Mouse (Mus musculus) G1E (cell line): ENCODE measurements at regions not wholly inside any gene's neighbourhood (a gene's known extent, or its start where the extent isn't known, plus 50 kb on each side); places are given as distances from the start of the nearest gene placed in this dataset.

Experiments
- CTCF ChIP-seq: IDR thresholded peaks from 2 replicates; pipeline ENCODE4 v1.5.1; 2012; ENCODE audit warnings: low read depth, low read length, inconsistent platforms, mixed read lengths
- GATA1 ChIP-seq: IDR thresholded peaks from 2 replicates; pipeline ENCODE4 v1.6.1; 2012; ENCODE audit warnings: borderline replicate concordance, low read length, inconsistent platforms, mixed read lengths

- TF ChIP-seq GATA1 (no peak), CTCF (no peak)
Observed at GRCm38 (mm10) chr17:35770599-35770998, 50.9 kb upstream of the Ier3 start.
